Mouse (Mus musculus) Patski (cell line): Measurements from ENCODE around the gene Rgs9. TPM values are rescaled to one million over a fixed set of nuclear protein-coding genes. Genes with fewer than 3 reads are reported as not detected.

Experiments
- ATAC-seq: fragments of 100-300 bp; one replicate; pipeline ENCODE4 v1.8.0; 2021
- CTCF ChIA-PET: fragments of 350-600 bp; sonication (Branson Sonifier 250); formaldehyde crosslinking; loops from one replicate; lab custom pipeline; 2022; ENCODE audit warnings: inconsistent platforms; lab: Charles Lee
- POLR2A ChIA-PET: fragments of 350-600 bp; sonication (Branson Sonifier 250); formaldehyde crosslinking; loops from one replicate; lab custom pipeline; 2022; ENCODE audit warnings: antibody characterized with exemption, inconsistent platforms; lab: Charles Lee
- DNase-seq: peaks from one replicate; pipeline ENCODE4 v3.0.0-alpha.2; 2011; ENCODE audit warnings: low read depth, low spot score
- H3K27me3 ChIP-seq: fragments of 371-371 bp; one replicate; pipeline ENCODE4 v1.5.1; 2021
- CTCF ChIP-seq: fragments of 100-300 bp; IDR thresholded peaks from one replicate; pipeline ENCODE4 v1.5.1; 2021
- in situ Hi-C: fragments of 300-500 bp; cut with MboI; formaldehyde crosslinking; loops from 3 replicates; pipeline ENCODE4 v1.11.1; 2018; ENCODE audit warnings: low pct_unique_long_range_greater_than_20kb, mixed read lengths
- polyA plus RNA-seq: library from polyadenylated mRNA; unstranded; gene quantifications from one replicate; pipeline ENCODE4 v1.2.3, GENCODE M21; 2021

Gene Rgs9
- polyA plus RNA-seq, 1 experiment from 2014 or later: 3.3 TPM

- POLR2A ChIA-PET: no interaction called here
- CTCF ChIA-PET: no interaction called here
- in situ Hi-C loops: no loop called here
- TF ChIP-seq CTCF: no peak
- H3K27me3 ChIP-seq: no peaks in the 10 kb centered on the region
- no peak for DNase-seq
- ATAC-seq: no peak
Observed at GRCm38 (mm10) chr11:109180290-109180689, 117.6 kb downstream of the Rgs9 start.

DNA sequence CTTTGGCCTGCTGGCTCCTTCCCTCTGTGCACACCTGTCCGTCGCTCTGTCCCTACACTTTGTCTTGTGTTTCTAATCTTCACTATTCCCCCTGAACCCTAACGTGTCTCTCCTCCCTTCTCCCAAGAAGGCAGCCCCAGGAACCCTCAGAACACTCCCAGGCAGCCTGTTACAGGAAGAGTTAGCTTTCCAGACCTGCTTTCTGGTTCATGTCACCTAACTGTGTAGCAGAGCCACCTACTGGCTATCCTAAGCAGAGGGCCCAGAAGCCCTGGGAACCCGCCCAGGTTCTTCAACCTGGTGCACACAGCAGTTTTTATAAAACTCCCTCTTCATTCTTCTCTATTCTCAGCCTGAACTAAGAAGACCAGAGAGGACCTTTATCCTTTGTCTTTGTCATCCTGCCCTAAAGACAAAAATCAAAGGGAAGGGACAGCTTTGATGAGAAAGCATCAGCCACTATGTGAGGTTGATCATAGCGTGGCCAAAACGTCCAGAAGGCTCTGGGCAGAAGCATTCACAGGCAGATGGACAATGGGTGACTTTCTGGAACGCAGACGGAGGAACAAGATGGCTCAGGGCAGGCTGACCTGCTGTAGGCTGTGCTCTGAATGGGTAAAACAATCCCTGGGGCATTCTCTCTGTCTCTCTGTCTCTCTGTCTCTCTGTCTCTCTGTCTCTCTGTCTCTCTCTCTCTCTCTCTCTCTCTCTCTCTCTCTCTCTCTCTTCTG, 119.0 kb downstream of the Rgs9 start:
- in situ Hi-C loops: loop anchor here (5.0 kb wide), 2 partner anchors 252 to 727 kb away; no protein-coding TSS in a partner anchor
- peak; percentile 77 for TF ChIP-seq CTCF
- no peaks in the 10 kb centered on the region for H3K27me3 ChIP-seq
- peak; percentile 3 for DNase-seq
- CTCF ChIA-PET: interaction anchor here (0.7 kb wide), 1 partner anchor 9 kb away, joined by 4 read pairs; no protein-coding TSS in a partner anchor
- peak; percentile 47 for ATAC-seq
- POLR2A ChIA-PET: no interaction called here

DNA sequence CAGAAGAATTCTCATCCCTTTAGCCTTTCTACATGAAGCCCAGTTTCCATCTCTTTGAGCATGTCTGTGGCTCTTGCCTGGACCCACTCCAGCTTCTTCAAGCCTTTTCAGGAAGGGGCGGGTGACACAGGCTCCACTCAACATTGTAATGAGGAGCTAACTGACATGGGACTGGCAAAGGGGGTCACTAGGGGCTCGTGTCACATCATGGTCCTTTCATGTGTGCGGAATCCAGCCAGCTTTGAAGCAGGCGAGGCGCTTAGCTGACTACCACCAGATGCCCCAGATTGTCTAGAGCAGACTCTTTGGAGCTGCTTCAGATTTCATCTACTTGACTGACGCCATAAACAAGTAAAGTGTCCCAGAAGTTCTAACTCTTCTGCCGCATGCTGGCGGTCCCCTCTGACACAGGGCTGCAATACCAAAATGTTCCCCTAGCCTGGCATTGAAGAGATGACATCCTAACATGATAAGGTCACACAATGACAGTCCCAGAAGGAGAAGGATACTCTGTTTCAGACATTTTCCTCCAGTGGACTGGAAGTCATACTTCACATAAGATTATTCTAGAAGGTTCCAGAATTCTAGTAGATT, 122.5 kb downstream of the Rgs9 start:
- no peaks in the 10 kb centered on the region for H3K27me3 ChIP-seq
- TF ChIP-seq CTCF: no peak
- ATAC-seq (no peak), DNase-seq (no peak)
- CTCF ChIA-PET: interaction anchor here (1.3 kb wide), 1 partner anchor 14 kb away, joined by 3 read pairs; no protein-coding TSS in a partner anchor
- in situ Hi-C loops: loop anchor here (5.0 kb wide), 2 partner anchors 248 to 723 kb away; no protein-coding TSS in a partner anchor
- POLR2A ChIA-PET: no interaction called here

Other genes with a start within 250 kb of the Rgs9 start
- not detected for gene E030025P04Rik, start 153.8 kb downstream of the Rgs9 start, polyA plus RNA-seq
- 50.4 TPM for gene Gna13, start 64.7 kb upstream of the Rgs9 start, polyA plus RNA-seq
- gene 9930022D16Rik, start 115.8 kb upstream of the Rgs9 start, polyA plus RNA-seq: not detected
- 48.6 TPM for gene Amz2, start 127.8 kb upstream of the Rgs9 start, polyA plus RNA-seq
- gene Arsg, start 175.2 kb upstream of the Rgs9 start, polyA plus RNA-seq: 1.1 TPM
- gene Slc16a6, start 175.5 kb upstream of the Rgs9 start, polyA plus RNA-seq: 1.2 TPM